Mouse (Mus musculus): ENCODE results near the gene Wdr45b. TPM values are rescaled to one million over a fixed set of nuclear protein-coding genes. Genes with fewer than 3 reads are reported as not detected.
"Not testable (repeated sequence)": the region's sequence is repeated elsewhere in the genome, so short reads cannot be mapped to it uniquely, and the experiment has no call there.

The Wdr45b gene
- polyA plus RNA-seq, 1 experiment from 2014 or later: 79.6 TPM

DNA sequence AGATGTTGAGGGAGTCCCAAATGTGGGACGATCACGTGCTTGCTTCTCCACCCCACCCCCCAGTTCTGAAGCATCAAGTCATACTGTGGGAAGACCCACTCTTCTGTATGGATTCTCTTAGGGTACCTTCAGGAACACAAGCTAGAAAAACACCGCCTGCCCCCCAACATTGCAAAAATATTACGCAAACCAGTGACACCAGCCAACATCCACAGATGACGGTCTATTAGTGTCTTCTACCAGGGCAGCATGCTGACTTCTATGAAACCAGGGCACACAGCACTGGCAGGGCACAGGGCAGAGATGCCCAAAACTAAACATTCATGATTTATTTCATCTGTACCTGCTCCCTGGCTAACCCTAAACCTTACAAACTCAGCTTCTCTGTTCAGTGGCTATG, 27.6 kb downstream of the Wdr45b start:
- H3K36me3 ChIP-seq: peaks cover 21% of the 10 kb centered on the region
- H3K4me3 ChIP-seq (replicated peaks): no peak overlapping the region
- H3K27ac ChIP-seq: no peak overlapping the region
- WGBS: 95% methylated on average over 5 of the region's 5 CpGs
- ATAC-seq (ENCODE audit: insufficient read depth, low FRiP score, low read depth): no peak
- H3K4me2 ChIP-seq: no peak overlapping the region
- no peak overlapping the region for H3K9ac ChIP-seq
- no peaks in the 10 kb centered on the region for H3K9me3 ChIP-seq
- no peaks in the 10 kb centered on the region for H3K4me1 ChIP-seq
- no peaks in the 10 kb centered on the region for H3K27me3 ChIP-seq (replicated peaks)

DNA sequence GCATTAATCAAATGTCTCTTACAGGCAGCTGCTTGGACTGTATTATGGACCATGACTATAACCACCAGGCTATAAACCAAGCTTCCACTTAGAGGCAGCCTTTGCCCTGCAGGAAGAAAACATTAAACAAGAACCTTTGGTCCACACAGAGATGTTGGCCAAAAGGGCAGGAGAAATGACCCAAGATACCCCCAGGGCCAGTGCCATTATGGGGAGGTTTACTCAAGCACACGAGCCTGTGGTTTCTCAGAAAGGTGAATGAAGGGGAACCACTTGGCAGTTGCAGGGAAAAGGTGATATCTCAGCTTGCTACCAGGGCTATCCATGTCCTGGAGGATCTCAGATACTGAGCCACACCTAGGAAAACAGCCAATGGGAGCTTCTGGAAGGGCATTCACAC, 28.2 kb downstream of the Wdr45b start:
- Histone ChIP-seq H3K27me3 (replicated peaks) (no peaks in the 10 kb centered on the region), H3K4me3 (replicated peaks) (no peak overlapping the region), H3K4me1 (no peaks in the 10 kb centered on the region), H3K9me3 (no peaks in the 10 kb centered on the region), H3K9ac (no peak overlapping the region), H3K36me3 (peaks cover 19% of the 10 kb centered on the region), H3K4me2 (no peak overlapping the region), H3K27ac (no peak overlapping the region)
- no peak for ATAC-seq (ENCODE audit: insufficient read depth, low FRiP score, low read depth)
- 48% methylated on average over 1 of the region's 1 CpGs for WGBS

DNA sequence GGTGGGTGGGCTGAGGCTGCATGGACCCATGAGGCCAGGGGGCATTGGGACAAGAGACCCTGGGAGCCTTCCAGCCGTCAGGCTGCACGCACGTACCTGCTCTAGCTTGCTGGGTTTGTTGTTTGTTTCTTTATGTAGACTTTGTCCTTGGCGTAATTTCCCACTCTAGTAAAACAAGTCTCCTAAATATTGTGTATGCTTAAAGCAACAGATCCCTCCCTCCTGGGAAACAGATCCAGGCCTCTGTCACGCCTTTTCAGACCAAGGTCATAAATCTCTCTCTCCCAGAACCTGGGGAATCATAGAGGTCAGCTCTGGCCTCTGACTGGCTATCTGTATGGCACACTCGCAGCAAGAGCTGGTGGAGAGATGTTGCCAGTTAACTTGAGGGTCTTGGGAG, 46.5 kb downstream of the Wdr45b start:
- not testable (repeated sequence) for ATAC-seq (ENCODE audit: insufficient read depth, low FRiP score, low read depth); H3K27ac ChIP-seq; H3K4me2 ChIP-seq; H3K4me3 ChIP-seq (replicated peaks); H3K27me3 ChIP-seq (replicated peaks); H3K4me1 ChIP-seq; H3K9me3 ChIP-seq; H3K9ac ChIP-seq
- H3K36me3 ChIP-seq: peaks cover 36% of the 10 kb centered on the region
- WGBS: 90% methylated on average over 6 of the region's 6 CpGs

DNA sequence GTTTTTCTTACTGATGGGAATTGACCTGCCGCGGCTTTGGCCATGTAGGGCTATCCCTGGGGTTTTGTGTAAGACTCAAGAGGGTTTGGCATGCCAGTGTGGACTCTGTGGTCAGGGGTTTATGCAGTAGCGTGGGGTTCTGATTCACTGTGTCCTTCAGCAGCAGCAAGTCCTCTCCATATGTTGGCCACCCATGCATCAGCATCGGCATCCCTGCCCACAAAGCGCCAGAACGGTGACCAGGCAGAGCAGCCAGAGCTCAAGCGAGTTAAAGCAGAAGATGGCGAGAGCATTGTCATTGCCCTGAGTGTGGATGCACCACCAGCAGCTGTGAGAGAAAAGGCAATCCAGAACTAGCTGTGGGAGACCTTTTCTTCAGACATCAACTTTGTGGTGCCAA, 47.6 kb downstream of the Wdr45b start:
- Histone ChIP-seq H3K4me2 (no peak overlapping the region), H3K9me3 (no peaks in the 10 kb centered on the region), H3K27ac (no peak overlapping the region), H3K4me3 (replicated peaks) (no peak overlapping the region), H3K9ac (no peak overlapping the region), H3K27me3 (replicated peaks) (no peaks in the 10 kb centered on the region), H3K36me3 (peaks cover 40% of the 10 kb centered on the region), H3K4me1 (no peaks in the 10 kb centered on the region)
- WGBS: 94% methylated on average over 8 of the region's 8 CpGs
- ATAC-seq (ENCODE audit: insufficient read depth, low FRiP score, low read depth): no peak

DNA sequence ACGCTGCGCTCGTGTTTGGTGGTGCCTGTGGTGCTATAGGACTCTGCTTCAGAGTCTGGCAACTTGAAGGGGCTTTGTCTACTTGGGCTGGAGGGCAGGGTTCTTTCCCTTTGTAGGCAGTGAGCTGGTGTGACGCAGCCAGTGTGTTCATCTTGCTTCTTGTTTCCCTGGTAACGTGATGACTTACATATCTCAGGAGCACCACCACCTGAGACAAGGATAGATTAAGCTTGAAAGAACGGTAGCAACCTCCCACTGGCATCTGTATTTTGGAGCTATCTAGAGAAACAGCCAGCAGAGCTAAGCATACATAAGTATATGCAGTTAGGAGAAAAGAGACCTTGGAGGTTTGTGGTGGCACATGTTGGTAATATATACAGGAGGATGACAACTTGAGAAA, 48.9 kb downstream of the Wdr45b start:
- Histone ChIP-seq H3K9ac (no peak overlapping the region), H3K27me3 (replicated peaks) (no peaks in the 10 kb centered on the region), H3K36me3 (peaks cover 39% of the 10 kb centered on the region), H3K4me3 (replicated peaks) (no peak overlapping the region), H3K27ac (no peak overlapping the region), H3K4me2 (no peak overlapping the region), H3K9me3 (no peaks in the 10 kb centered on the region), H3K4me1 (no peaks in the 10 kb centered on the region)
- no peak for ATAC-seq (ENCODE audit: insufficient read depth, low FRiP score, low read depth)
- WGBS: 91% methylated on average over 6 of the region's 6 CpGs

DNA sequence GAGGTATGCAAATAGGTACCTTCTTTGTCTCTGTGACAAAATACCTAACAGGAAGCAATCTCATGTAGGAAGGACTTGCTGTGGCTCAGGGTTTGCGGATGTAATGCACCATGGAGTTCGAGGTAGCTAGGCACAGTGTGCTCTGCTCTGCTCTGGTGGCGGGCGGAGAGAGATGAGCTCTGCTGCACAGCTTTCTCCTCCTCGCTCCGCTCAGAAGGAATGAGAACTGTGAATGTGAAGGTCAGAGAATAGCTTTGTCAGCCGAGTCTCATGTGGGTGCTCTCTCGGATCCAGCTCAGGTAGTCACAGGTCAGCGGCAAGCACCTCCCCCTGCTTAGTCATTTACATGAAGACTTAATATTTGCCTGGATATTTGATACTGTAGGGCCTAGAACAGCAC, 54.0 kb downstream of the Wdr45b start:
- peaks cover 49% of the 10 kb centered on the region for H3K36me3 ChIP-seq

DNA sequence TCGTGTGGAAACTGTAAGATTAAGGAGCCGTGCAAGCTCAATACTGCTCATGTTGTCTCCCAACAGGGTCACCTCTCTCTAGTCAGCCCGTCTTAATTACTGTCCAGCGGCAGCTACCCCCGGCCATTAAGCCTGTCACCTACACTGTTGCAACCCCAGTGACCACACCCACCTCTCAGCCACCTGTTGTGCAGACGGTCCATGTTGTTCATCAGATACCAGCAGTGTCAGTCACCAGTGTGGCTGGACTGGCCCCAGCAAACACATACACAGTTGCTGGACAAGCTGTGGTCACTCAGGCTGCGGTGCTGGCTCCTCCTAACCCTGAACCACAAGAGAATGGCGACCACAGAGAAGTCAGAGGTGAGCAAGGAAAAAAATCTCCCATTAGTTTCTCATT, 55.8 kb downstream of the Wdr45b start:
- H3K4me2 ChIP-seq: no peak overlapping the region
- H3K9me3 ChIP-seq: no peaks in the 10 kb centered on the region
- H3K27ac ChIP-seq: no peak overlapping the region
- WGBS: 84% methylated on average over 8 of the region's 8 CpGs
- no peaks in the 10 kb centered on the region for H3K4me1 ChIP-seq
- H3K36me3 ChIP-seq: peaks cover 43% of the 10 kb centered on the region
- H3K27me3 ChIP-seq (replicated peaks): no peaks in the 10 kb centered on the region
- no peak overlapping the region for H3K4me3 ChIP-seq (replicated peaks)
- no peak overlapping the region for H3K9ac ChIP-seq
- ATAC-seq (ENCODE audit: insufficient read depth, low FRiP score, low read depth): no peak

More for the DNA sequence above, 54.0 kb downstream of the Wdr45b start:
- H3K27me3 ChIP-seq (replicated peaks): no peaks in the 10 kb centered on the region
- no peaks in the 10 kb centered on the region for H3K9me3 ChIP-seq
- H3K9ac ChIP-seq: no peak overlapping the region
- WGBS: 93% methylated on average over 9 of the region's 9 CpGs
- H3K4me2 ChIP-seq: no peak overlapping the region
- no peak overlapping the region for H3K27ac ChIP-seq
- ATAC-seq (ENCODE audit: insufficient read depth, low FRiP score, low read depth): no peak
- no peaks in the 10 kb centered on the region for H3K4me1 ChIP-seq
- H3K4me3 ChIP-seq (replicated peaks): no peak overlapping the region

DNA sequence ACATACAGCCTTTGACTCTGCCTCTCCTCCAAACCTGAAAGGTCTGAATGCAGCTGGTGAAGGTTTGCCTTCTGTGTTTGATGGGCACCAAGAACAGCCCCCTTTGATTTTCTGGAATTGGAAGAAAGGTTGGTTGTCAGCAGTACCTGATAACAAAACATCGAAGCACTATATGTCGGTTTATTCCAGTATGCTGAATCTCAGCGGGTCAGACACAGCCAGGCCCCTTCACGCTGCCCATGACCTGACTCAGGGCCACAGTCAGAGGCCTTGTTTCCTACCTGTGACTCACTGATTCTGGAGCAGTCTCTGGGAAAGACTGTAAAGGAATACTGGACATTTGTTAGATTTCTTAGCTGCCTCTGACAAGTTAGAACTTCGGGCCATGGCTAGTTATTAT, 59.5 kb downstream of the Wdr45b start:
- H3K9ac ChIP-seq: no peak overlapping the region
- no peak overlapping the region for H3K4me2 ChIP-seq
- peaks cover 42% of the 10 kb centered on the region for H3K36me3 ChIP-seq
- H3K27me3 ChIP-seq (replicated peaks): no peaks in the 10 kb centered on the region
- H3K4me3 ChIP-seq (replicated peaks): no peak overlapping the region
- no peak for ATAC-seq (ENCODE audit: insufficient read depth, low FRiP score, low read depth)
- no peak overlapping the region for H3K27ac ChIP-seq
- H3K4me1 ChIP-seq: no peaks in the 10 kb centered on the region
- 95% methylated on average over 5 of the region's 5 CpGs for WGBS
- no peaks in the 10 kb centered on the region for H3K9me3 ChIP-seq

DNA sequence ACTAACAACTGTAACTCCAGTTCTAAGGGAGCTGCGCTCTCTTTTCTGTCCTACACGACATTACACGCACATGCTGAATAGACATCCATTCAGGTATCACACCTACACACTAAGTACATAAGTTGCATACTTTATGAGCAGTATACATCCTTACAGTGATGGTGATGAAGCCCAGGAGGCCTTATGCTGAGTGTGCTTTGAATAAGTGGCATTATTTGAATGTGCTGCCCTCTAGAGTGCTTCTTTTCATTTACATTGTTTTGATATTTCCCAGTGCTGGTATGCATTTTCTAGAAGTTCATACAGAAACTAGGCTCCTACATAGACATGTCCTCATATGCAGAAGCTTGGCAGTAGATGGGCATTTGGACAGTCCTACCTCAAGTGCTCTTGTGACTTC, 64.4 kb downstream of the Wdr45b start:
- ATAC-seq (ENCODE audit: insufficient read depth, low FRiP score, low read depth): no peak
- H3K36me3 ChIP-seq: peaks cover 44% of the 10 kb centered on the region
- H3K27ac ChIP-seq: no peak overlapping the region

DNA sequence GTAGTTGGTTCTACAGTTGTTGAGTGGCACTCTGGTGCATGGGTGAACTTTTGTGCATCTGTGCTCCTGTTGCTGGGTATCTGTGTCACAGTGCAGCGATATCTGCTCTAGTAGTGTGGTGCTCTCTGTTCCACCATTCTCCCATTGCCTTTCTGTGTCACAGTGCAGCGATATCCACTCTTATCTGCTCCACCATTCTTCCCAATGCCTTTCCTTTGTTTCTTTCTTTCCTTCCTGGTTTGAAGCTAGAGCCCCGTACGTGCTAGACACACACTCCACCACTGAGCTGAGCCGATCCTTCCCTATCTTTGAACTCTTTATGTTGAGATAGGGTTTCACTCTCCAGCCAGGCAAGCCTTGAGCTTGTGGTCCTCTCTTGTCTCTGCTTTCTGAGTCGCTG, 71.3 kb downstream of the Wdr45b start:
- H3K4me3 ChIP-seq (replicated peaks): no peak overlapping the region
- no peak overlapping the region for H3K9ac ChIP-seq
- peak; percentile 61 for ATAC-seq (ENCODE audit: insufficient read depth, low FRiP score, low read depth)
- H3K4me2 ChIP-seq: no peak overlapping the region
- no peaks in the 10 kb centered on the region for H3K9me3 ChIP-seq
- H3K27ac ChIP-seq: peak overlapping the region; percentile 48
- H3K36me3 ChIP-seq: peaks cover 15% of the 10 kb centered on the region
- H3K27me3 ChIP-seq (replicated peaks): no peaks in the 10 kb centered on the region
- WGBS: 69% methylated on average over 6 of the region's 6 CpGs
- H3K4me1 ChIP-seq: no peaks in the 10 kb centered on the region

More for the DNA sequence above, 64.4 kb downstream of the Wdr45b start:
- Histone ChIP-seq H3K27me3 (replicated peaks) (no peaks in the 10 kb centered on the region), H3K9ac (no peak overlapping the region), H3K9me3 (no peaks in the 10 kb centered on the region), H3K4me3 (replicated peaks) (no peak overlapping the region), H3K4me1 (no peaks in the 10 kb centered on the region), H3K4me2 (no peak overlapping the region)
- WGBS: 93% methylated on average over 3 of the region's 3 CpGs

DNA sequence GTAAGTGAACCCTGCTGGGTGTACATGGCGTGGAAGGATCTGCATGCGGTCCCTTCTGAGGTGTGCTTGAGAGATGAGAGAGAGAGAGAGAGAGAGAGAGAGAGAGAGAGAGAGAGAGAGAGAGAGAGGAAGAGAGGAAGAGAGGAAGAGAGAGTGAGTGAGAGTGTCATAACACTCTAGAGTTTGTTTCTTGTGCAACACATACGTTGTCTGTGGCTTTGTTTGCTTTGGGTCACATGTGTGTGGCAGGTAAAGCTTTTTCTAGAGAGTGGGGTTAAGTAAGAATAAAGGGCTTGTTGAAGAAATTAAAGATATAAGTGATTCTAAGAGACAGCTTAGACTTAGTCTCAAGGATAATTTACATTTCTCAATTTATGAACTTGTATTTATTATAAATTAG, 76.2 kb downstream of the Wdr45b start:
- no peaks in the 10 kb centered on the region for H3K36me3 ChIP-seq
- ATAC-seq (ENCODE audit: insufficient read depth, low FRiP score, low read depth): no peak
- H3K9ac ChIP-seq: no peak overlapping the region
- H3K27me3 ChIP-seq (replicated peaks): no peaks in the 10 kb centered on the region
- no peak overlapping the region for H3K4me3 ChIP-seq (replicated peaks)
- no peak overlapping the region for H3K27ac ChIP-seq
- H3K4me2 ChIP-seq: no peak overlapping the region
- H3K9me3 ChIP-seq: no peaks in the 10 kb centered on the region
- WGBS: 75% methylated on average over 3 of the region's 3 CpGs
- no peaks in the 10 kb centered on the region for H3K4me1 ChIP-seq

DNA sequence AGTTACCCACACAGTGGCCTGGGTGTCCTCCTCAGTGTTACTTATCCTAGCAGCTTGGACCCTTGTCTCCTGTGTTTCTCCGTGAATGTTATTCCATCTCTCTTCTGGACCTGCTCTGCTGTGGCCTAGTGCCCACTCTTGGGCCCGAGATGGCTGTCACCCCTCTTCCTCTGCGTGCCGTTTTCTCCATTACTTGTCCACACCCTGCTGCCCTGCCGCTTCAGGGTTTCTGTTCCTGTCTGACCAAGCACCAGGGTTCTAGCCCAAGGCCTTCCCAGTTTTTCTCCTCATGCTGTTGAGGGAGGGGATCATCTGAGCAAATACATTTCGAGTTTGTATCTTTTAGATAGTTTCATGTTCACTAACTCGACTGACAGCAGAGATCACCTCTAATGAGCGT, 76.7 kb downstream of the Wdr45b start:
- Histone ChIP-seq H3K9me3 (no peaks in the 10 kb centered on the region), H3K4me1 (no peaks in the 10 kb centered on the region), H3K9ac (no peak overlapping the region), H3K4me2 (no peak overlapping the region), H3K4me3 (replicated peaks) (no peak overlapping the region), H3K36me3 (no peaks in the 10 kb centered on the region), H3K27me3 (replicated peaks) (no peaks in the 10 kb centered on the region), H3K27ac (no peak overlapping the region)
- ATAC-seq (ENCODE audit: insufficient read depth, low FRiP score, low read depth): no peak
- 85% methylated on average over 8 of the region's 8 CpGs for WGBS
